Mouse (Mus musculus) limb, embryonic 15.5 days (tissue): ENCODE measurements around the gene Reep6. TPM values are rescaled to one million over a fixed set of nuclear protein-coding genes. Genes with fewer than 3 reads are reported as not detected.

ENCODE experiments used
- ATAC-seq: fragments of 200-750 bp; cut with Nextera tagmentation; 2 replicates; pipeline ENCODE4 v1.8.0; 2017; ENCODE audit warnings: low read depth, moderate TSS enrichment; ENCODE audit not compliant: insufficient number of reproducible peaks, low FRiP score, low TSS enrichment
- H3K27ac ChIP-seq: fragments of 300-500 bp; sonication (generic); 2 replicates; pipeline ENCODE4 v1.5.1; 2015; ENCODE audit warnings: moderate library complexity, mild to moderate bottlenecking, inconsistent platforms
- H3K27me3 ChIP-seq: fragments of 300-500 bp; sonication (generic); 2 replicates; pipeline ENCODE4 v1.6.1; 2015; ENCODE audit warnings: inconsistent platforms
- H3K36me3 ChIP-seq: fragments of 300-500 bp; sonication (generic); 2 replicates; pipeline ENCODE4 v1.6.1; 2015; ENCODE audit warnings: inconsistent platforms
- H3K4me1 ChIP-seq: fragments of 300-500 bp; sonication (generic); 2 replicates; pipeline ENCODE4 v1.6.1; 2015; ENCODE audit warnings: inconsistent platforms
- H3K4me2 ChIP-seq: fragments of 300-500 bp; sonication (generic); 2 replicates; pipeline ENCODE4 v1.6.1; 2015; ENCODE audit warnings: mild to moderate bottlenecking, inconsistent platforms
- H3K4me3 ChIP-seq: fragments of 300-500 bp; sonication (generic); 2 replicates; pipeline ENCODE4 v1.5.1; 2015; ENCODE audit warnings: mild to moderate bottlenecking, inconsistent platforms
- H3K9ac ChIP-seq: fragments of 300-500 bp; sonication (generic); 2 replicates; pipeline ENCODE4 v1.6.1; 2015; ENCODE audit warnings: inconsistent platforms
- H3K9me3 ChIP-seq: fragments of 300-500 bp; sonication (generic); 2 replicates; pipeline ENCODE4 v1.6.1; 2016; ENCODE audit warnings: inconsistent platforms
- WGBS: fragments of 180-500 bp; shearing (Covaris S2); methylation state at CpG from one replicate; pipeline ENCODE4 v1.1.7; 2015; 5-methylcytosine and 5-hydroxymethylcytosine counted together
- microRNA-seq: library from miRNA; unstranded; fragments of <30 nt; microRNA quantifications from one replicate; pipeline ENCODE4, GENCODE M21; 2016
- polyA plus RNA-seq: library from polyadenylated mRNA; unstranded; fragments of >200 nt; fragmentation: Nextera tagmentation; extraction: Ambion mirVana; gene quantifications from 2 replicates; pipeline ENCODE4 v1.2.1, GENCODE M21; 2015

Gene Reep6
- polyA plus RNA-seq, 1 experiment from 2014 or later: 13.8 TPM

GRCm38 (mm10) chr10:80384709-80385108 is 55.0 kb downstream of the Reep6 start:
- Histone ChIP-seq H3K27ac (no peak overlapping the region), H3K4me3 (peak overlapping the region; percentile 86), H3K4me1 (peaks cover 44% of the 10 kb centered on the region), H3K9me3 (no peaks in the 10 kb centered on the region), H3K27me3 (no peaks in the 10 kb centered on the region), H3K9ac (peak overlapping the region; percentile 90; the same call in 1 of the 2 replicates), H3K4me2 (peak overlapping the region; percentile 88), H3K36me3 (peaks cover 33% of the 10 kb centered on the region)
- WGBS: 75% methylated on average over 7 of the region's 7 CpGs
- ATAC-seq: no peak

GRCm38 (mm10) chr10:80385310-80385709 is 55.6 kb downstream of the Reep6 start:
- H3K27ac ChIP-seq: no peak overlapping the region; the same call in 1 of the 2 replicates
- no peak for ATAC-seq
- H3K27me3 ChIP-seq: no peaks in the 10 kb centered on the region
- peak overlapping the region; percentile 86 for H3K4me3 ChIP-seq
- H3K4me2 ChIP-seq: peak overlapping the region; percentile 88
- no peaks in the 10 kb centered on the region for H3K9me3 ChIP-seq
- H3K4me1 ChIP-seq: peaks cover 44% of the 10 kb centered on the region
- WGBS: 13% methylated on average over 7 of the region's 7 CpGs
- peak overlapping the region; percentile 90 for H3K9ac ChIP-seq
- H3K36me3 ChIP-seq: peaks cover 34% of the 10 kb centered on the region

Small RNA genes within 50 kb of the gene (microRNA-seq; reads per million reads assigned to microRNA genes)
- gene Gm22721: not detected

Other genes with a start within 250 kb of the Reep6 start
- gene Sbno2, start 224.4 kb upstream of the Reep6 start, polyA plus RNA-seq: 19.7 and 19.8 TPM in 2 replicates
- 15.2 and 16.6 TPM in 2 replicates for gene Stk11, start 214.2 kb upstream of the Reep6 start, polyA plus RNA-seq
- 494 and 537 TPM in 2 replicates for gene Atp5d, start 191.3 kb upstream of the Reep6 start, polyA plus RNA-seq
- gene Cbarp, start 189.1 kb upstream of the Reep6 start, polyA plus RNA-seq: 5.9 and 6.8 TPM in 2 replicates
- 13.4 and 14.0 TPM in 2 replicates for gene Midn, start 181.7 kb upstream of the Reep6 start, polyA plus RNA-seq
- 102 and 103 TPM in 2 replicates for gene Cirbp, start 164.0 kb upstream of the Reep6 start, polyA plus RNA-seq
- 12.8 and 13.3 TPM in 2 replicates for gene 1600002K03Rik, start 157.0 kb upstream of the Reep6 start, polyA plus RNA-seq
- gene Efna2, start 150.5 kb upstream of the Reep6 start, polyA plus RNA-seq: 27.0 and 29.3 TPM in 2 replicates
- gene Mum1, start 103.5 kb upstream of the Reep6 start, polyA plus RNA-seq: 66.1 and 67.6 TPM in 2 replicates
- 301 and 304 TPM in 2 replicates for gene Ndufs7, start 80.8 kb upstream of the Reep6 start, polyA plus RNA-seq
- gene Gamt, start 68.9 kb upstream of the Reep6 start, polyA plus RNA-seq: 64.4 and 127 TPM in 2 replicates
- gene Dazap1, start 68.5 kb upstream of the Reep6 start, polyA plus RNA-seq: 56.8 and 59.7 TPM in 2 replicates
- gene Rps15, start 37.5 kb upstream of the Reep6 start, polyA plus RNA-seq: 842 and 925 TPM in 2 replicates
- gene Apc2, start 34.0 kb upstream of the Reep6 start, polyA plus RNA-seq: 1.5 TPM in 2 replicates
- gene 2310011J03Rik, start 9.4 kb upstream of the Reep6 start, polyA plus RNA-seq: 54.4 and 56.0 TPM in 2 replicates
- gene Pcsk4, start 455 bp upstream of the Reep6 start, polyA plus RNA-seq: 4.3 and 5.0 TPM in 2 replicates
- gene Adamtsl5, start 18.5 kb downstream of the Reep6 start, polyA plus RNA-seq: 11.9 and 13.8 TPM in 2 replicates
- 0.91 and 0.99 TPM in 2 replicates for gene Plk5, start 26.5 kb downstream of the Reep6 start, polyA plus RNA-seq
- 6.1 and 6.8 TPM in 2 replicates for gene Mex3d, start 57.7 kb downstream of the Reep6 start, polyA plus RNA-seq
- 218 and 219 TPM in 2 replicates for gene Mbd3, start 69.6 kb downstream of the Reep6 start, polyA plus RNA-seq
- 562 and 570 TPM in 2 replicates for gene Uqcr11, start 76.9 kb downstream of the Reep6 start, polyA plus RNA-seq
- gene Tcf3, start 103.7 kb downstream of the Reep6 start, polyA plus RNA-seq: 94.8 and 110 TPM in 2 replicates
- gene Onecut3, start 164.9 kb downstream of the Reep6 start, polyA plus RNA-seq: not detected in 2 replicates
- gene Atp8b3, start 209.2 kb downstream of the Reep6 start, polyA plus RNA-seq: 0.08 and 0.15 TPM in 2 replicates
- 21.9 and 22.5 TPM in 2 replicates for gene Rexo1, start 231.6 kb downstream of the Reep6 start, polyA plus RNA-seq
- 7.9 and 9.9 TPM in 2 replicates for gene Klf16, start 247.4 kb downstream of the Reep6 start, polyA plus RNA-seq